ENCODE assay signal across 19 mouse cellular contexts in the genomic region with DNA sequence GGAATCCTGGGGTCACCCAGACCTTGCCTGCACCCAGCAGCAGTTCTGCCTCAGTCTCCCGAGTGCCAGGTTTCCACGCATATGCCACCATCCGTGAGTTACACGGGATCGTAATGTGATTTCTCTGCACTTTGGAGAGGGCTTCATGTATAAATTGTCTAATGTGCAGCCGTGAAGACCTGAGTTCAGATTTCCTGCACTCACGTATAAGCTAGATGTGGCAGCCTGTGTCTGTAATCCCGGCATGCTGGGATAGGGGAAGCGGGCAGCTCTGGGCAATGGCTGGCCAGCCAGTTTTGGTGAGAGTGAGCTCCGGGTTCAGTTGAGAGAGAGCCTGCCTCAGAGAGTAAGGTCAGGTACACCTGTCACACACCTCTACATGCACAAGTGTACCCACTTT.
"Had no signal": no experiment of that assay in that cellular context is flagged by ENCODE, and none has a peak within 500 bp of the region (broad histone marks: within the 10 kb centered on the region; RNA-seq: fewer than 3 reads in every experiment).

No protein-coding gene starts in this region.

- H3K9me3 ChIP-seq: liver, embryonic 12.5 days; liver, embryonic 15.5 days; lung, embryonic 15.5 days; megakaryocyte, embryonic 14.5 days; midbrain, embryonic 10.5 days; midbrain, embryonic 13.5 days had no signal

- ATAC-seq: intestine, embryonic 16.5 days; liver, embryonic 12.5 days; midbrain, embryonic 13.5 days; midbrain, embryonic 16.5 days had no signal

- H3K4me1 ChIP-seq: liver, embryonic 12.5 days; liver, embryonic 15.5 days; midbrain, embryonic 10.5 days; midbrain, embryonic 13.5 days had no signal

- H3K4me2 ChIP-seq: liver, embryonic 12.5 days; liver, embryonic 15.5 days; lung, embryonic 15.5 days; midbrain, embryonic 13.5 days had no signal

- H3K9ac ChIP-seq: liver, embryonic 12.5 days; liver, embryonic 15.5 days; lung, embryonic 15.5 days; midbrain, embryonic 13.5 days had no signal

- H3K4me3 ChIP-seq: left cerebral cortex, adult 2 months; liver, embryonic 12.5 days; liver, embryonic 15.5 days; lung, embryonic 15.5 days; megakaryocyte, embryonic 14.5 days; midbrain, embryonic 10.5 days; midbrain, embryonic 13.5 days; myocyte had no signal

- H3K27me3 ChIP-seq: liver, embryonic 12.5 days; liver, embryonic 15.5 days; lung, embryonic 15.5 days; megakaryocyte, embryonic 14.5 days; midbrain, embryonic 13.5 days had no signal

- DNase-seq: kidney, adult 18-20 months; kidney, postnatal 10 days; kidney, postnatal 36 days; layer of hippocampus, postnatal 36 days; lung, adult 18-20 months; lung, postnatal 10 days; lung, postnatal 36 days; thymus, adult 18-20 months; thymus, postnatal 36 days had no signal

- H3K27ac ChIP-seq: left cerebral cortex, adult 2 months; liver, embryonic 12.5 days; liver, embryonic 15.5 days; lung, embryonic 15.5 days; midbrain, embryonic 10.5 days; midbrain, embryonic 13.5 days had no signal
